Mouse (Mus musculus) testis, postnatal 14 days (tissue): ENCODE results near the gene Acnat1.
"Not testable (repeated sequence)": the region's sequence is repeated elsewhere in the genome, so short reads cannot be mapped to it uniquely, and the experiment has no call there.

Experiments used
- DNase-seq: peaks from one replicate; pipeline ENCODE4 v3.0.0; 2021; ENCODE audit warnings: low spot score

The Acnat1 gene

DNA sequence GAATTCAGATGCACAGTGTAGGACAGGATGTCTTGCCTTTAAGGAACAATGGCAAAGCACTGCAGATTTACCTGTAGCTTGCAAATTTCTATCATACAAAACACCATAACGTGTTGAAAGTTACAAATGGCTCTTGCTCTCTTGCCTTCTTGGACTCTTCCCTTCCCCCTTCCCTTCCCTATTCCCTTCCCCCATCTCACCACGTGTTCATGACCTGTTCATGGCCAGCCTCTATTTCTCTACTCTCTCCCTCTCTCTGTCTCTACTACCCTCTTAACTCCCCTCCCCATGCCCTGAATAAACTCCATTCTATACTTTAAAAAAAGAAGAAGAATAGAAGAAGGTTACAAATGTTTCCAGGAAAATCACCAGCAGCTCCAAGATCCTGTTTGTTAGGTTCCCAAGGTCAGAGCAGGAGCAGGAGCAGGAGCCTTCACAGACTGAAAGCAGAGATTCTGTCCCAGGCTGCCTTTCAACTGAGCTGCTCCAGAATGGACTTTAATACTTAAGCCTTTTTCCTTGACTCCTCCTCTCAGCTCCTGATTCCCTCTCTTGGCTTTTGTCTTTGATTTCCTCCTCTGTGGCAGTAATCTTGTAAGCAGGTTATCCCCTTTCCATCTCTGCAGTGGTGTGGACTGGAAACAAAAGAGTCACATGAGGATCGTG is at the start of gene Acnat1:
Gene Acnat1, minus strand, starts transcription at position 478 of the 666 bp plus-strand sequence.
- no peak for DNase-seq

DNA sequence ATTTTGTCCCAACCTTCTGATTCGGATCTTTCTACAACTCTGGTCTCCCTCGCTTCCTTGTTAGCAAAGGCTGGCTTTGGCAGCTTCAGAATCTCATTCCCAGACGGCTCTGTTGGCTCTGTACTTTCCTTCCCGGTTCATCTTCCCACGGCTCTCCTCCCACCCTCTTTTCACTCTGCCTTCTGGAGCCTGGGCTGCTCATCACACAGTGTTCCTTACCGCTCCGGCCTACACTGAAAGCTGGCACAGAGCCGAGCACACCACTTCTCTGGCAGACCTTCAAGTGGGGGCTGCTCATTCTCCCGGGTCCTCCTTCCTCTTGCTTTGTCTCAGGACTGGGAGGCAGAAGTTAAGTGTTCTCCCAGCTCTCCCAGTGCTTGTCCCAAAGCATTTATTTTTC is 48.9 kb upstream of the Acnat1 start:
- peak; percentile 72 for DNase-seq

GRCm38 (mm10) chr4:49521346-49521745 is 47.6 kb upstream of the Acnat1 start:
- no peak for DNase-seq

- peak; percentile 96 for DNase-seq
These were observed 47.0 kb upstream of the Acnat1 start, which contains the start of the genes Mrpl50 and Zfp189 for GRCm38 (mm10) chr4:49520572-49521340. Mrpl50 (minus strand) TSS chr4:49521093. Zfp189 (plus strand) TSS chr4:49521176.

DNA sequence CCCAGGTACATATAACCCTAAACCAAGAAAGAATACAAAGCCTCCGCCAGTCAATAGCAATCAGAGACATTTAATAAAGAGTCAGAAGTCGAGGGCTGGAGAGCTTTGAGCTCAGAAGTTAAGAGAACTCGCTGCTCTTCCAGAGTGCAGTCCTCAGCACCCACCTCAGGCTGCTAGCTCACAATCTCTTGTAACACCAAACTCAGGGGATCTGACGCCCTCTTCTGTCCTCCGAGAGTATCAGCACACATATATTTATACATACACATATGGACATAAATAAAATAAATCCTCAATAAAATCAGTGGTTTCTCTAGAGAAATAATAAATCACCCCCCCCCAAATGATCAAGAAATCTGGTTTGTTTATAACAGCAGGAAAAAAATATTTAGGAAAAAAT is 45.8 kb upstream of the Acnat1 start:
- no peak for DNase-seq

DNA sequence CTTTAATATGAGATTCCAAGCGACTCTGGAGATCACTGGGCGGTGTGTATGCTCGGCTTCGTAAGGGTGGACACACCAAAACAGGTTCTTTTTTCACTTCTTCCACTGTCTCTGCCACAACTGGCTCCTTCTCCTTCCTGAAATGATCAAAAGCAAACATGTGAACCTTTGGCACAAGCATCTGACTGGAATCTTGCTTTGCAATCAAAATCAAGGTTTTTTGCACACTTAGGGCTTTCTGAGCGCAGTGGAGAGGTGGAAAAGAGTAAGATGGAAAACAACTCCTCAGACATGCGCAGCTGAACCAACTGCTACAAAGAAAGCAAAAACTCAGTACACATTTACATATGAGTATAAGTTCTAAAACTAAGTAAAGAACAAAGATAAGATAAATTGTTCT is 40.7 kb upstream of the Acnat1 start:
- DNase-seq, result no peak

GRCm38 (mm10) chr4:49512636-49513035 is 38.9 kb upstream of the Acnat1 start:
- DNase-seq, result no peak

DNA sequence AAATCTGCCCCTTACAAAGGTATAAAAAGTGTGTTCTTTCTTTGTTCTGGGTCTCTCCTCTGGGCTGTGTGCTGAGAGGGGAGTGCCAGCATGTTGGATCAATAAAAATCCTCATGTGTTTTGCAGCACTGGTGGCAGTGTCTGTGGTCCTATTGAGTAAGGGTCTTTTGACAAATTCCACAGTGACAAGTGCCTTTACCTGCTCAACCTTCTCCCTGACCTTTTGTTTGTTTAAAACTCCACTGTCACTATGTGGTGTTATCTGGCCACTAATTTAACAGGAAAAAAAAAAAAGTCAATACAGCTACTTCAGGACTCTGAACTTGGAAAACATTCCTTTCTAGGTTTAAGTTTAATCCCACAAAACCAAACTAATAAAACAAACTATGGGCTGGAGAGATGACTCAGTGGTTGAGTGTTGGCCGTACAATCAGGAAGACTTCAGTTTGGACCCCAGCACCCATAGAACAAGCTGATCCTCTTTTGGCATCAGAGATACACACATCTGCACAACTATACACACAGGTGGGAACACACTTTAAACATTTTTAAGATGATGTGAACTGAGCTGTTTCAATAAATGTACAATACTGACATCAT is 36.6 kb upstream of the Acnat1 start:
- not testable (repeated sequence) for DNase-seq

DNA sequence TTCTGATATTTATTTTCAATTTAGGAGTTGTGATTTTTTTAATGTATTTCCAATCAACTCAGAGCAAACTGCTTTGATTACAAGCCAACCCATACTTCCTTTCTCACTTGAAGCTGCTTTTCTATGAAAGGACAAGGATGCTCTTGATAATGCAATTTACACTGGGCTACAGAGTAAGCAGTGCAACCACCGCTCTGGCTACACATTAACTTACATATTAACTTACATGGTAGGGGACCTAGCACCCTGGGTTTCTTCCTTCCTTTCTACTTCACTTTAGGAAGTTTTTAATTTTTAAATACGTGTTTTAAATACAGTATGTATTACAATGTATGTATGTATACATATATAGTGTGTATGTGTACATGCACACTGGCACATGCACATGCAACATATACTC is 35.5 kb upstream of the Acnat1 start:
- DNase-seq, result no peak

DNA sequence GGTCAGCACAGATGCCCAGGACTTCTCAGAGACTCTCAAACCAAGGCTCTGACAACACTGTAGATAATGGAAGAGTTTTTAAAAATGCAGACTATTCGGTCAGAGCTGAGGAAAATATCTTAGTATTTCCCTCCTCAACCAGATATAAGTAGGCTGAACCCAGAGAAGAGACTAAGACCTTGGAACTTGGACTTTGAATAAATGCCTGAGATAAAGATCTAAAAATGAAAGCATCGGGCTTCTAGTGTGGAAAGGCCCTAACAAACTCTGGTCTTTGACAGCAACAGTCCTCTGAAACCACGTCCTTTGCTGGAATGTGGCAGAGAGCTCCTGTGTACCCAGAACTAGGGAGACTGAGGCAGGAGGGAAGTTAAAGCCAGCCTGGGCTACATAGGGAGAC is 32.7 kb upstream of the Acnat1 start, which contains the start of gene Baat:
Gene Baat, minus strand, starts transcription at position 172 of the 400 bp plus-strand sequence.
- no peak for DNase-seq

DNA sequence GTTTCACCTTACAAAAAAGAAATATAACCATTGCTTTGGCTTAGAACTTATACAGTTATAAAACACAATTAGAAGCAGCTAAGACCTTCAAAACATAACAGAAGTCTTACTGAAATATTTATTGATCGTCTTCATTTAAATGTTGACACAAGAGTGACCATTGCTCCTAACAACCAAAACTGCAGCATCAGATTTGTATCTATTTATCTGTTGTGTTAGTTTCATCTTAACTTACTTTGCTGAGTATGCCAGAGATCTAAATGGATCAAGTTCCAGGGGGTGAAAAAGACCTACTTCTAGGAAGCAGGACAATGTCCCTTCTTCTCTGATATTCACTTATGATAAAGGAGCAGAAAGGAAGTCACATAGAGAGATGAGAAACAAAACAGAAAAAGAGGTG is 29.9 kb upstream of the Acnat1 start:
- DNase-seq, result no peak

GRCm38 (mm10) chr4:49485934-49486650 is 12.4 kb upstream of the Acnat1 start:
- DNase-seq, result not testable (repeated sequence)

DNA sequence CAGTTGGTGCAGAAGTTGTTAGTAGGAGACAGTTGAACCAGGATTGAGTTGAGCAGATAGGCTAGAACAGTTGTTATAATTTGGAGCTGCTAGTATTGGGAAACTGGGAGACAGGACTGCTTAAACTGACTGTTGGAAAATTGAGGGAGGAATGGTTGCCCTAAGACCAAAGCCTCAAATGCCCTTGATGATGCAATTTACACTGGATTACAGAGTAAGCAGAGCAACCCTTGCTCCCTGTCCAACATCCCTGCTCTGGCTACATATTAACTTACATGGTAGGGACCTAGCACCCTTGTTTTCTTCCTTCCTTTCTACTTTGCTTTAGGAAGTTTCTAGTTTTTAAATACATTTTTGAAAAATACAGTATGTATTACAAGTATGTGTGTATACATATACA is 11.7 kb upstream of the Acnat1 start:
- no peak for DNase-seq

DNA sequence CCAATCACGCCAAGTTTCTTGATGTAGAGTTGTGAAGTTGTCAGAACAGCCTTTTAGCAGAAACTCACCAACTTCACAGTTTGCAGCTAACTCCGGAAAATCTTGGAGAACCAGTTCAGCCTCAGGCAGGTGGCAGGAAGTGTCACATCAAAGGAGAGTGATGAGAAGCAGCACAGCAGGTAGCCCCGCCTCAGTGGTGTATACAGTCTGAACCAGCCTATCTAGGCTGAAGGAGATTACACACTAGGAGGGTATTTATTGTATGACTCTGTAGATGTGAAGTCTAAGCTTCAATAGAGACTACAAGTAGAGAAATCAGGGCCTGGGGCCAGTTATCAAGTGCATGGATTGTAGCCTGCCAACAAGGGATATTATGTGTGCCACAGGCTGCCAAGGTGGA is 7.2 kb upstream of the Acnat1 start:
- DNase-seq, result no peak

GRCm38 (mm10) chr4:49480104-49480760 is 6.5 kb upstream of the Acnat1 start:
- DNase-seq, result no peak

GRCm38 (mm10) chr4:49479035-49479434 is 5.3 kb upstream of the Acnat1 start:
- not testable (repeated sequence) for DNase-seq

DNA sequence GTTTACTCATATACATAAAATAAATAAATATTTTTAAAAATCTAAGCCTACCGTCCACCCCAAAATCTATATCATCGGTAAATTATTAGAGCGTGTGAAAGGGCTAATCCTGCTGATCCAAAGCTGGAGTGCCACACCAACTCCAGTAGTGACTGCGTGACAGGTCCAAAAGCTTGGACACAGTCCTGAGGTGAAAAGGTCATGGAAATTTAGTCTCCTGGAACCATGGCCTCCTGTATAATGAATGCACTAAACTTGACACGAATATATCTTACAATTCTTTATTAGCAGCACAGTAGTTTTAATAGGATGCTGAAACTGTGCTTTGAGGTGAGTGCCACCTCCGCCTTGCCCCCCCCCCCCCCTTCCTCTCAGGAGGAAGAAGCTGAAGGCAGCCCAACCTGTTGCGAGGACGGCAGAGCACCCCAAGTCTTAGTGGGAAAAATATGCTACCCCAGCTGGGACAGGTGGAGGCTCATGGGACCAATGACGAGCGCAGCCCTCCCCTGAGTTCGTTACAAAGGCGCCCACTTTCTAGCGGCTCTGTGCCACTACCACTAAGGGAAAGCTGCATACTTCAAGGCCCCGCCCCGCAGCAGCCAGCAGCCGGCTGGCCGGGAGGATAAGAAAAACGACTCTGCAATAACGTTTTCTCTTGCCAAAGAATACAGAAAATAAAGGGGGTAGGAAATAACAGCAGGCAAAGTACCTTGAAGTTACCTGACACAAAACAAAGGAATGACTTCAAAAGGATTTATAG is 4.6 kb upstream of the Acnat1 start:
- DNase-seq, result no peak

DNA sequence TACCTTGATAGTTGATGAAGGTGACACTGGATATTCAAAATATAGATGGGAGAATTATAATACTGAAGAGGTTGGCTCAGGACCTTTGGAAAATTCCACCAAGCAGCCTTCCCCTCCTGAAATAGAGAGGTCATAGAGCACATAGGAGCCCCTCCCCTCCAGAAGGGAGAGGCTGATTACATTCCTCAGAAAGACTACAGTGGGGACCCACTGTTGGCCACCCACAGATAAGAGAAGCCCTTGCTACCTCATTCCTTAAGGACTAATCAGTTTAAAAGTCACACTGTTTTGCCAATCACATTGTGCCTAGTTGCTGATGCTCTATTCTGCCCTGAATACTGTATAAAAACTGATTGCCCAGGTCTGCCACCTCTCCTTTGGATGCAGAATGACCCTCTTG is 871 bp upstream of the Acnat1 start:
- no peak for DNase-seq

GRCm38 (mm10) chr4:49469435-49470151 is 4.1 kb downstream of the Acnat1 start:
- no peak for DNase-seq

- no peak for DNase-seq
These were observed 6.4 kb downstream of the Acnat1 start for GRCm38 (mm10) chr4:49467360-49467759.
